Mouse (Mus musculus): Measurements from ENCODE around the gene Alas2. TPM values are rescaled to one million over a fixed set of nuclear protein-coding genes. Genes with fewer than 3 reads are reported as not detected.

The Alas2 gene
- polyA plus RNA-seq, 1 experiment: 29.2 TPM

DNA sequence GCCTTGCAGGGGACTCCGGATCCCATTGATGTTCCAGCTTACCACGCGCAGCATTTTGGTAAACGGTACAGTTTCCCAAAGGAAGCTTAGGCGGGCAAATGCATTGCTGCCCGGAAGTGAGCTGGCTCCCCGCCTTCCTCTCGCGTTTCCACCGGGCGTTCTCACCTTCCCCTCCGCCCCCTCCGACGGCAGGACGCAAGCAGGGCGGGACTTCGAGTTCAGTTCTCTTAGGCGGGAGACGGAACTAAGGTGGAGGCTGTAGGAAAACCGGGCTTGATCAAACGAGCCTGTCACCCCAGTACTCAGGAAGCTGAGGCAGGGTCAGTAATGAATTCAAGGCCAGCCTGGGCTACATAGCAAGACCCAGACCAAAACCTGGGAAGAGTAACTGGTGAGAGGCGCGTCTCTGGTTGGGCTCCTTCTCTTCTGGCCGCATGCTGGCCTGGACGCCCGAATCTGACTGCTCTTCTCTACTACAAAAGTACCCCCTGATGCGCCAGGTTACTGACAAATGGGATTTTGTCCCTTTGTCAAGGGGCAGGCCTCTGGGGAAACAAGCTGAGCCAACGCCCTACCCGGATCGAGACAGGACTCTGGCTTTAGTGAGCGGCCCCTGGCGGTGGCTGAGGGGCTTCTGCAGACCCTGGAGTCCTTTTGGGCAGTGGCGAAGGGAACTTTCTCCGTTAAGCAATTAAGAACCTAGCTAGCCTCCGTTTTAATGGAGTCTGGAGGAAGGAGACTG is 41.0 kb downstream of the Alas2 start, which contains the start of gene Pfkfb1:
Pfkfb1 (plus strand) TSS at position 207 of the 742 bp plus-strand sequence.
- Histone ChIP-seq H3K27me3 (ENCODE audit: control insufficient read depth, insufficient read depth, low read length) (no peaks in the 10 kb centered on the region), H3K4me1 (ENCODE audit: control insufficient read depth, insufficient read depth, low read length) (peaks cover 2% of the 10 kb centered on the region; the same call in 1 of the 2 replicates), H3K36me3 (ENCODE audit: control insufficient read depth, insufficient read depth, low read length) (no peaks in the 10 kb centered on the region), H3K4me3 (ENCODE audit: control insufficient read depth, low read depth, low read length) (peak within 1 kb of the TSS; percentile 90), H3K27ac (ENCODE audit: control insufficient read depth, insufficient read depth, low read depth, low read length) (peak within 1 kb of the TSS; percentile 75; the same call in 1 of the 2 replicates)
- peak; percentile 5; the same call in 1 of the 2 replicates for TF ChIP-seq CTCF (IDR thresholded peaks at IDR 0.05; ENCODE audit: control insufficient read depth, insufficient read depth, insufficient replicate concordance, low read depth, low read length)
- TF ChIP-seq POLR2A (IDR thresholded peaks at IDR 0.05; ENCODE audit: control insufficient read depth, low read depth, low read length): peak; percentile 23; the same call in 1 of the 2 replicates

DNA sequence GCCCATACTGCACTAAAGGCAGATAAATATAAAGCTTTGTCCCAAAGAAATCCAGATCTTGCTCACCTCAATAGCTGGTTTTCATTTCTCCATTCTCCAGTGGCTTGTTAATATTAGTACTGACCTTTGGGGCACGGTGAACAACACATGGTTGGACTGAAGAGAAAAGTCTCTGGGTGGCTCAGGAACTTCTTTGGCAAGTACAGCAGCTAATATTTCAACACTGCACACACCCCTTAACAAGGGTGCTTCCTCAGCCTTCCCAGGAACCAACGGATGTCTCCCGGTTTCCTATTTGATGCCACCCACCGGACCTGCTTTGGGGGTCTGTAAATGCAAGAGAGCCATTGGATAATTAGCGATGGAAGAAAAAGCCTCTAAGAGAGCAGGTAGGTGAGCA is 42.5 kb downstream of the Alas2 start, which contains the start of gene Apex2:
Apex2 (minus strand) TSS at position 173 of the 400 bp plus-strand sequence.
- Histone ChIP-seq H3K36me3 (ENCODE audit: control insufficient read depth, insufficient read depth, low read length) (no peaks in the 10 kb centered on the region), H3K27me3 (ENCODE audit: control insufficient read depth, insufficient read depth, low read length) (no peaks in the 10 kb centered on the region), H3K4me1 (ENCODE audit: control insufficient read depth, insufficient read depth, low read length) (peaks cover 2% of the 10 kb centered on the region; the same call in 1 of the 2 replicates), H3K27ac (ENCODE audit: control insufficient read depth, insufficient read depth, low read depth, low read length) (0 out of 2 replicates have a peak within 1 kb of the TSS, but pooled peaks have one; percentile 54), H3K4me3 (ENCODE audit: control insufficient read depth, low read depth, low read length) (peak within 1 kb of the TSS; percentile 90; the same call in 1 of the 2 replicates)
- TF ChIP-seq CTCF (IDR thresholded peaks at IDR 0.05; ENCODE audit: control insufficient read depth, insufficient read depth, insufficient replicate concordance, low read depth, low read length): no peak
- TF ChIP-seq POLR2A (IDR thresholded peaks at IDR 0.05; ENCODE audit: control insufficient read depth, low read depth, low read length): no peak

DNA sequence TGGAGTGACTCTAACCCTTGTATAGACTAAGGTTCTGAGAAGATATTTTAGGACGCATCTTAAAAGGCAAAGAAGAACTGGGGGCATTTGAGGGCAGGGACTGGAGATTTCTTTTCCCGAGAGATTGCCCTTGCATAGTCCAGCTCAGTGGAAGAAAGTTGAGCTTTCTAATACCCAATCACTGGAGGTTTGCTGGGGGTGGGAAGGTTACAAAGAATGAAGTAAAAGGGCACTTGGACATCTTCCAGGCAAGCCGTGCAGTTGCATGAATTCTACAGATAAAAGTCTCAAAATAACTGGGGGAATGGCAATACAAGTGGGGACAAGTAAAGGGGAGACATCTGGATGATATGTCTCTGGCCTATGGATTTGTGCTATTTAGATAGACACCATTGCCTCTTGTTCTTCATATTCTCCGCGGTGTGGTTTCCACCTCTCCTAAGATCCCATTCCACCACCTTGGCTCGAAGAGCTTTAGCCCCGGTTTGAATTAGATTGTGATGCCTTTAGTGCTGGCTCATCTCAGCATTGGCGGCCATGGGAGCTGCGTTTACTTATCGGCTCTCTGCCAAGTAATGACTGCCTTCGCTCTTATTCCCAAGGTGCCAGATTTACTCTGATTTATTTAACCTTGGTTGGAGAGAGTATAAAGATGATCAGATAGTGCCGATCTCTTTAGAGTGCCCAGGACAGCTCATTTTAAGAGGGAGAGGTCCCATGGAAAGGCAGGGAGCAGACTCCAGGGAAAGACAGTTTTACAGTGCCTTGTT is 46.3 kb downstream of the Alas2 start:
- H3K4me3 ChIP-seq (ENCODE audit: control insufficient read depth, low read depth, low read length): no peak overlapping the region
- H3K27ac ChIP-seq (ENCODE audit: control insufficient read depth, insufficient read depth, low read depth, low read length): no peak overlapping the region
- peaks cover 2% of the 10 kb centered on the region; the same call in 1 of the 2 replicates for H3K4me1 ChIP-seq (ENCODE audit: control insufficient read depth, insufficient read depth, low read length)
- TF ChIP-seq POLR2A (IDR thresholded peaks at IDR 0.05; ENCODE audit: control insufficient read depth, low read depth, low read length) (no peak), CTCF (IDR thresholded peaks at IDR 0.05; ENCODE audit: control insufficient read depth, insufficient read depth, insufficient replicate concordance, low read depth, low read length) (no peak)
- H3K27me3 ChIP-seq (ENCODE audit: control insufficient read depth, insufficient read depth, low read length): no peaks in the 10 kb centered on the region
- H3K36me3 ChIP-seq (ENCODE audit: control insufficient read depth, insufficient read depth, low read length): no peaks in the 10 kb centered on the region

DNA sequence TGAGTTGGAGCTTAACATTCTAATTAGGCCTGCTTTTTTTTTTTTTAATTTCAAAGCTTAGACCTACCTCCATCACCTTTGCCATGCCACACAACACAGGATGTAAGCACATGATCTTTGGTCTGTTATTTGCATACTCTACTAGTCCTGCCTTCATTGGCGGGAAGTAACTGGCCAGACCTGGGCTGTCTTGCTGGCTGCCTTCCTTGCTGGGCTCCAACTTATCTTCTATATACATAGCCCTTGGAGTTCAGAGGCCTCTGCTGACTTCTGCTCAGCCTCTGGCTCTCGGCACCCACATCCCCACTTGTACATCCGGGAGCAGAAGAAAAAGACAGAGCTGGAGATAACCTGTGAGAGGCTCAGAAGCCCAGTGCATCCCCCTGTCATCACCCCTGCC is 47.0 kb downstream of the Alas2 start:
- H3K27me3 ChIP-seq (ENCODE audit: control insufficient read depth, insufficient read depth, low read length): no peaks in the 10 kb centered on the region
- no peaks in the 10 kb centered on the region for H3K36me3 ChIP-seq (ENCODE audit: control insufficient read depth, insufficient read depth, low read length)
- TF ChIP-seq POLR2A (IDR thresholded peaks at IDR 0.05; ENCODE audit: control insufficient read depth, low read depth, low read length): no peak
- TF ChIP-seq CTCF (IDR thresholded peaks at IDR 0.05; ENCODE audit: control insufficient read depth, insufficient read depth, insufficient replicate concordance, low read depth, low read length): no peak
- H3K27ac ChIP-seq (ENCODE audit: control insufficient read depth, insufficient read depth, low read depth, low read length): no peak overlapping the region
- peaks cover 2% of the 10 kb centered on the region; the same call in 1 of the 2 replicates for H3K4me1 ChIP-seq (ENCODE audit: control insufficient read depth, insufficient read depth, low read length)
- no peak overlapping the region for H3K4me3 ChIP-seq (ENCODE audit: control insufficient read depth, low read depth, low read length)

DNA sequence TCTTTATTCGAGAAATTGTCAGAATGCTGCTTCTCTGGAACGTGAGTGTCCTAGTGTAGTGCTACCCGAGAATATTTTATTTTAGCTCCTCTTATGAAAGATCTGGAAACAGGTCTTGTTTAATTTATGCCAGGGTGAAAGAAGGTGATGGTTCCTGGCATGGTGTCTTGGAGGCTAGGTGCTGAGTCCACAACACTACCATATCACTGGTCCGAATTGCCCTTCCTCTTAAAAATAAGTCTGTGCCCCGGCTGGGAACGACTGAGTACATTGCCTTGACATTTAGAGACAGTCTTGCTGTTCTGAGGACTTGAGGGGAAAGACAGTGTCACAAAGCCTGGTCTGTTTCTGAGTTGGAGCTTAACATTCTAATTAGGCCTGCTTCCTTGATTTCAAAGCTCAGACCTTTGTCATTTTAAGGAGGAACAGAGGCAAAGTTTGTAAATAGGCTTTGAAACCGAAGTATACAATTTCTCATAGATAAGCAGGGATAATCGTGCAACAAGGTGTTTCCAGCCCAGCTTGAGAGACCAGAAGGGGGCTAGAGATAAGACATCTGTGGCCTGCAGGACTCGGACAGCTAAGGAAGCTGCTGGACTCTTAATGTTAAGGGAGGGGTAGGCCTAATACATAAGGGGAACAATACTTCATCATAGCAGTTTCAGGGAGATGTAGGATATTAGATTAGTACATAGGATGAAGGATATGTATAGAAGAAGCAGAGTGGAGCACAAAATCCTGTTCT is 48.0 kb downstream of the Alas2 start:
- H3K27me3 ChIP-seq (ENCODE audit: control insufficient read depth, insufficient read depth, low read length): no peaks in the 10 kb centered on the region
- H3K4me3 ChIP-seq (ENCODE audit: control insufficient read depth, low read depth, low read length): no peak overlapping the region
- H3K4me1 ChIP-seq (ENCODE audit: control insufficient read depth, insufficient read depth, low read length): no peaks in the 10 kb centered on the region
- TF ChIP-seq POLR2A (IDR thresholded peaks at IDR 0.05; ENCODE audit: control insufficient read depth, low read depth, low read length) (no peak), CTCF (IDR thresholded peaks at IDR 0.05; ENCODE audit: control insufficient read depth, insufficient read depth, insufficient replicate concordance, low read depth, low read length) (no peak)
- no peak overlapping the region for H3K27ac ChIP-seq (ENCODE audit: control insufficient read depth, insufficient read depth, low read depth, low read length)
- H3K36me3 ChIP-seq (ENCODE audit: control insufficient read depth, insufficient read depth, low read length): no peaks in the 10 kb centered on the region

DNA sequence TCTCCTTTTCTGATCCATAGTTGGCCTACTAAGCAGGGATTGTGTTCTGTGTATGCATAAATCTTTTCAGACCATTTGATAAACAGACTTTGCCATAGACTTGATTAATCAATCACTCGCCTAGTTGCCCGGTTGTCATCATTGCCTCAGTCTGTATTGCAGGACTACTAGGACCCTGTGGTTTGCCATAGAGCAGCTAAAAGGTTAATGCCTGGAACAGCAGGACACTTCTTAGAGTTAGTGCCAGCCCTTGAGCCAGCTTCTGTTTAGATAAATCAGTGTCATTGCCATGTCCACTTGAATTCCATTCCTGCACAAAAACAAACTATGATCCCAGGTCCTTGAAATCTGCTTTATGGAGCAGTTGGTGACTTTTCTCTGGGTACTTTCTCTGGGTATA is 51.7 kb downstream of the Alas2 start:
- TF ChIP-seq CTCF (IDR thresholded peaks at IDR 0.05; ENCODE audit: control insufficient read depth, insufficient read depth, insufficient replicate concordance, low read depth, low read length) (no peak), POLR2A (IDR thresholded peaks at IDR 0.05; ENCODE audit: control insufficient read depth, low read depth, low read length) (no peak)
- H3K27ac ChIP-seq (ENCODE audit: control insufficient read depth, insufficient read depth, low read depth, low read length): no peak overlapping the region
- no peaks in the 10 kb centered on the region for H3K36me3 ChIP-seq (ENCODE audit: control insufficient read depth, insufficient read depth, low read length)
- H3K27me3 ChIP-seq (ENCODE audit: control insufficient read depth, insufficient read depth, low read length): no peaks in the 10 kb centered on the region
- no peak overlapping the region for H3K4me3 ChIP-seq (ENCODE audit: control insufficient read depth, low read depth, low read length)
- H3K4me1 ChIP-seq (ENCODE audit: control insufficient read depth, insufficient read depth, low read length): no peaks in the 10 kb centered on the region

Other genes with a start within 250 kb of the Alas2 start
- 6.8 and 10.7 TPM in 2 replicates for gene Tmem29, start 88.2 kb upstream of the Alas2 start, polyA plus RNA-seq (2012; rRNA removed)
- 3.9 and 4.7 TPM in 2 replicates for gene Pfkfb1, start 40.9 kb downstream of the Alas2 start, polyA plus RNA-seq (2012; rRNA removed)
- 2.7 and 2.8 TPM in 2 replicates for gene Apex2, start 42.5 kb downstream of the Alas2 start, polyA plus RNA-seq (2012; rRNA removed)
- gene Tro, start 110.2 kb downstream of the Alas2 start, polyA plus RNA-seq (2012; rRNA removed): 1.9 TPM in 2 replicates

Data from testis, adult 2 months (tissue).